Mouse (Mus musculus) liver (tissue): ENCODE measurements around the gene Rac3.
"Not testable (repeated sequence)": the region's sequence is repeated elsewhere in the genome, so short reads cannot be mapped to it uniquely, and the experiment has no call there.

Source experiments
- DNase-seq: peaks from one replicate; pipeline ENCODE4 v3.0.0-alpha.2; 2020; ENCODE audit warnings: mixed read lengths

Rac3 gene

GRCm38 (mm10) chr11:120721124-120722066 is at the start of gene Rac3:
Gene Rac3 (plus strand): TSS chr11:120721470.
- DNase-seq: peak; percentile 57

DNA sequence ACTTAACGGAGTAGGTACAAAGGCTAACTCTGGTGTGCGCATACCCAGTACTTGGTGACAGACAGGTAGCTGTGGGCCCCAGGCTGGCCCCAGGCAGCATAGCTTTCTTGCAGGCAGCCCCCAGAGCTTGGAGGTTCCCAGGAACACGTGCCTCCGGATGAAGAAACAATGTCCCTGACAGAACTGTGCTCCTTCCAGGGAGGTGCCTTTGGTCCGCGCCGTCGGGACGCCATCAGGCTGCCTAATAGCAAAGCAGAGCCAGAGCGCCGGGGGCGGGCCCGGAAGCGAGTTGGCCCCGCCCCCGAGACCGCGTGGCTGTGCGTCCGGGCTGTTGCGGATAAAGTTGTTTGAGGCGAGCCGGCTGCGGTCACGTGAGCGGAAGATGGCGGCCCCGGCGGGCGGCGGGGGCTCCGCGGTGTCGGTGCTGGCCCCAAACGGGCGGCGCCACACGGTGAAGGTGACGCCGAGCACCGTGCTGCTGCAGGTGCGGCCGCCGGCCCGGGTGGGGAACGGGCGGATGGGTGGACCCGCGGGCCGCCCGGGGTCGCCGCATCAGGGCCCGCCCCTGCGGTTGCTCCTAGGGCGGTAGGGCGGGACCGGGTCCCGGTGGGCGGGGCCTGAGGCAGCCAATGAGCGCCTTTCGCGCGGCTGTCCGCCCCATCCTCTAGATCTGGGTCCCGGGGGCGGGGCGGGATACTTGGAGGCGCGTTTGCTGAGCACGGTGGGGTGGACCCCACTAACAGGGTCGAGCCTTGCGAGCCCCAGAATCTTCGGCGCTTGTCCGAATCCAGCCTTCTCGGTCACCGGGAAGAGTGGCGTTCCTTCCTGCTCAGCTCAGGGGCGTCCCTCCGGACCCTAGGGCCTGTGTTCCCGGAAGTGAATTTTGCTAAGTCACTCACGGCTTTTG is 48.3 kb upstream of the Rac3 start, which contains the start of gene Aspscr1:
Gene Aspscr1 (plus strand): TSS at position 287 of the 907 bp plus-strand sequence.
- DNase-seq: peak; percentile 99

GRCm38 (mm10) chr11:120673594-120674122 is 47.6 kb upstream of the Rac3 start:
- no peak for DNase-seq

DNA sequence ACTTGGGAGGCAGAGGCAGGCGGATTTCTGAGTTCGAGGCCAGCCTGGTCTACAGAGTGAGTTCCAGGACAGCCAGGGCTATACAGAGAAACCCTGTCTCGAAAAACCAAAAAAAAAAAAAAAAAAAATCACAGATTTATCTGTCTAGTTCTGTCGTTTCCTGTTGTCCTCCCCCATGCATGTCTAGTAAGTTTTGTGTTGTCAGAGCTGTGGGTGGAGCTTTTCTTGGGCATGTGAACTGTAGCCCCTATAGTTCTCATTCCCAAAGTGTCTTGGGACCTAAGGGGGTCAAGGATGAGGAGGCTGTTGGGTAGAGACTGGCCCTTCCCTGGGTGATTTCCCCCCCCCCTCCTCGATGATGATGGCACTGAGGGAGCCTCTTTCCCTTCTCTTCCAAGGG is 45.4 kb upstream of the Rac3 start:
- not testable (repeated sequence) for DNase-seq

DNA sequence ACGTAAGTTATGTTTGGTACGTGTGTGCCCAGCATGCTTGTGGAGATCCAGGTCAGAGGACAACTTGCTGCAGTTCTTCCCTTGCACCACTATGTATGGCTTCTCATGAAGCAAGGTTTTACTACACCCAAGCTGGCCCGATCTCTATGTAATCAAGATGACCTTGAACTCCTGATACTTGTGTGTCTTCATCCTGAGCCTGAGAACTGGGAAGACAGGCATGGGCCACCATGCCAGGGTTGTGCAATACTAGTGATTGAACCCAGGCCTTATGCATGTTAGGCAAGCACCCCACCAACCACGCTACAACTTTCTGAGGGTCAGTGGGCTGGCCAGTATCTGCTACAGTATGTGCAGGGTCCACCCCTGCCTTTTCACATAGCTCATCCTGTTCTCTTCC is 44.3 kb upstream of the Rac3 start:
- no peak for DNase-seq

DNA sequence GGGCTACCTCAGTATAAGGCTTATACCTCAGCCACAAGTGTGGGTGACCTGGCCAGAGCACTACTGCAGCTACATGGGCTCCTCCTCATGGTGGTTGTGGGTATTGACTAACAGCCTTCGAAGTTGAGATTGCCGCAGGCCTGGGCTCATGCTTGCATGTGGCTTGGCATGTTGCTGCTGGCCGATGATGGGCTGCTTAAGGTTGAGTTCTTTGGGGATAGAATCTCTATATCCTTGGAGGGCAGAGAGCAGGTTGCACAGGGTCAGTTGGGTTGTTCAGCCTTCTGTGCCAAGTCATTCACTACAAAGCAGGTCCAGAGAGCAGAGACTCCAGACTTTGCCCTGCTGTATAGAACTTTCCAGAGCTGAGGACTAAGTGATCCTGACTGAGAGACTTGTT is 41.4 kb upstream of the Rac3 start:
- DNase-seq: peak; percentile 33

- no peak for DNase-seq
Observed at GRCm38 (mm10) chr11:120682683-120683082, 38.6 kb upstream of the Rac3 start.

GRCm38 (mm10) chr11:120683536-120683935 is 37.7 kb upstream of the Rac3 start:
- DNase-seq: no peak

GRCm38 (mm10) chr11:120684086-120684485 is 37.2 kb upstream of the Rac3 start:
- DNase-seq: no peak

DNA sequence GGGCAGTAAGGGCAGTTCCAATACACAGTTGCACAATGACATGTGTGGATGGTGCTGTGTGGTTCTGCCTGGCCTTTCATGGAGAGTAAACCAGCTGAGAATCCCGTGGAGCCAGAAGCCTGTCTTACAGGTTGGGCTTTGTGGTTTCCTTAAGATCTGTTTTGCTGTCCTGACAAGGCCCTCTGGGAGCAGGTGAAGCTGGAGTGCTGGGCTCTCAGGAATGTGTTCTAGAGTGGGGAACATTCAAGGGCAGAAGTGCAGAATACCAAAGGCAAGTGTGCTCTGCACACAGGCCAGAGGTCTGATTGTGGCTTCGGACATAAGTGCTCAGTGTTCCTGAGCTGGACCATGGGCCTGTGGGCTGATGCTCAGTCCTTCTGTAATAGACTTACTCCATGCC is 36.6 kb upstream of the Rac3 start:
- no peak for DNase-seq

GRCm38 (mm10) chr11:120686650-120687272 is 34.5 kb upstream of the Rac3 start:
- no peak for DNase-seq

DNA sequence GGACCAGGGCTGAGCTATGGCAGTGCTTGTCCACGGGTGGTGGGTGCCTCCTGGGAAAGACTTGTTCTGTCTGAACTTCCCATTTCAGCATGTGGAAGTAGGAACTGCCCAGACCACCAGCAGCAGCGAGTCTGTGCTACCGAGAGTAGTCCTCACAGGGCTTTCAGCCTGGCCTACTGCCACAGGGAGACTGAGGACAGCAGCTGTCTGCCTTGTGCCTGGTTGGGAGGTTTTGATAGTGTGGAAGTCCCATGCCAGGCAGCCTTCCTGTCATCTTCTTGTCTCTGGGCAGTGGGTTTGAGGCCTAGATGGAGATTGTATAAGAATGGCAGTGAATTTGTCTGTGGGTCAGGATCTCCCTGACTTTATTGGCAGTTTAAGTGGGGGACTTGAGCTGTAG is 31.9 kb upstream of the Rac3 start:
- no peak for DNase-seq

DNA sequence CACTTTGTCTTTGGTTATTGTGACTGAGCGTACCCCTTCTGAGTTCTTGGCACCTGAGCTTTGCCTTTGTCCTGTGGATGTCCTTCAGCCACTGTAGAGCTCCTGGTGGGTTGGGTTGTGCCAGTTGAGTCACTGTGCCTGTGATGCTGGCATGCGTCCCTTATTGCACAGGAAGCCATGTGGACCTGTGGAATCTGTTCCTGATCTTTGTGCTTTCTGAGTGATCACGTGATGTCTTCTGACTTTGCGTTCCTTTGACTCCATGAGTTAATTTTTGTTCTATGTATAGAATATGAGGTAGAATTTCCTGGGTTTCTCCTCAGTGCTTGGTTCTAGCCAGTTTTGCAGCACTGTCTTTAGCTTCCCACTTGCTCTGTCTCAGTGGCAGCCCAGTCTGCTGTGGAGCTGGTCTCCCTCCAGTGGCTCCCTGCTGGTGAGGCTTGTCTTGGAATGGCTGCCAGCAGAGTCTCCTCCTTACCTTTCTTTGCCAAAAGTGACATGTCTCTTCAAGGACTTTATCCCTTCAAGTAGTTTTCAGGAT is 28.7 kb upstream of the Rac3 start:
- no peak for DNase-seq

DNA sequence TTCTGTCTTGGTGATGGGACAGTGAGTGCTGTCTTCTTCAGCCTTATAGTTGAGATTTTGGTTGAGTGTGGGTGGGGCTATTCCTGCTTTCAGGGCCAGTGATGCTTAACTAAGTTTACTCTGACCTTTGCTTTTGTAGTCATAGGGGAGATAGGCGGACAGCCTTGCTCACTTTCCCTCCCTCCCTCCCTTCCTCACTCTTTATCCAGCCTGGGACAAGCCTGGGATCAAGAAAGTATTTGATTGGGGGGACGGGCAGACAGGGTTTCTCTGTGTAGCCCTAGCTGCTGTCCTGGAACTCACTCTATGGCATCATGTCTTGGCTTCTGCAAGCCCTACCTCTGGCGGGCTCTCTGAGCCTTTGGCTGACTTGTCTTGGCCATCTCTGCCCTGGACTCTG is 27.8 kb upstream of the Rac3 start:
- DNase-seq: no peak

GRCm38 (mm10) chr11:120695184-120695583 is 26.1 kb upstream of the Rac3 start:
- DNase-seq: no peak

- DNase-seq: no peak
Observed at GRCm38 (mm10) chr11:120695641-120696040, 25.6 kb upstream of the Rac3 start.

DNA sequence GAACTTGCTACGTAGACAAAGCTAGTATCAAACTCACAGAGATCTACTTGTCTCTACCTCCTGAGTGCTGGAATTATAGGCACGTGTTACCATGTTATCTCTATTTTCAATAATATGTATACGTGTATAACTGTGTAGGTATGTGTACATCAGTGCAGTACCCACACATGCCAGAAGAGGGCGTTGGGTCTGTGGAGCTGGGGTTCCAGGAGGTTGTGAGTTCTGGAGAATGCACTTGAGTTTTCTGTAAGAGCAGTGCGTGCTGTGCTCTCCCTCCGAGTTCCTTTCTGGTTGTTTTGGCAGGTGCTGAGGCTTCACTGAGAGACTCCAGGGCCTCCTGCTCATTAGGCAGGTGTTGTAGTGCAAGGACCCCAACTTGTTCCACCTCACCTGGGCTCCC is 24.7 kb upstream of the Rac3 start:
- no peak for DNase-seq

- no peak for DNase-seq
Observed at GRCm38 (mm10) chr11:120697741-120698140, 23.5 kb upstream of the Rac3 start.

DNA sequence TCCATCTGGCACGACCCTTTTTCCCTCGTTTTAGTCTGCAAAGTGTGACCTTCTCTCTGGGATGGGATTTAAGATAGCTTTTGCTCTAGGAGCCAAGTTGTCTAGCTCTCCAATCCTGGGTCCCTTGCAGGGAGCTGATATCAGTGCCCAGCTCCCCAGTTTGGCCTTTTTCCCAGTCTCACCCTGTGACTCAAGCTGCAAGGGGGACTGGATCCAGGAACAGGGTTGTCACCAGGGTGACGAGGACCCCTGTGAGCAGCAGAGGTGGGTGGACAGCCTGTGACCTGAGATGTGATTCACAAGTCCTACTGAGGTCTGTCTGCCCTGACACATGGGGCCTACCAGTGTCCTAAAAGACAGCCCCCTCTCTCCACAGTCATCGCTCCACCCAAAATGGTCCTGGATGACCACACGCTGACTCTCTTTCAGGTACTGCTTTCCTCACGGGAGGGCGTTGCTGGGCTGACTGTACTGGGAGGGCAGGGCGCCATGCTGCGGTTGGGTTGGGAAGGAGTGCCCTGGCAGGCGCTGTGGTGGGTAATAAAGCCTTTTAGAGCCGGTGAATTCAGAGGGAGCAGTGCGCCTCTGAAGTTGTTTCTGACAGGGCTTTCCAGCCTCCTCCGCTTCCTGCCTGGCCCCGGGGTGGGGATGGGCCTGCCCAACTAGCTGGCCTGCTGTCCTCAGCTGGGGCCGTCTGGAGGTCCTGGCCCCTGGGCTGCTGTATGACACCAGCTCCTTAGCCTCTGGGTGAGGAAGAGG is 17.4 kb upstream of the Rac3 start:
- no peak for DNase-seq

DNA sequence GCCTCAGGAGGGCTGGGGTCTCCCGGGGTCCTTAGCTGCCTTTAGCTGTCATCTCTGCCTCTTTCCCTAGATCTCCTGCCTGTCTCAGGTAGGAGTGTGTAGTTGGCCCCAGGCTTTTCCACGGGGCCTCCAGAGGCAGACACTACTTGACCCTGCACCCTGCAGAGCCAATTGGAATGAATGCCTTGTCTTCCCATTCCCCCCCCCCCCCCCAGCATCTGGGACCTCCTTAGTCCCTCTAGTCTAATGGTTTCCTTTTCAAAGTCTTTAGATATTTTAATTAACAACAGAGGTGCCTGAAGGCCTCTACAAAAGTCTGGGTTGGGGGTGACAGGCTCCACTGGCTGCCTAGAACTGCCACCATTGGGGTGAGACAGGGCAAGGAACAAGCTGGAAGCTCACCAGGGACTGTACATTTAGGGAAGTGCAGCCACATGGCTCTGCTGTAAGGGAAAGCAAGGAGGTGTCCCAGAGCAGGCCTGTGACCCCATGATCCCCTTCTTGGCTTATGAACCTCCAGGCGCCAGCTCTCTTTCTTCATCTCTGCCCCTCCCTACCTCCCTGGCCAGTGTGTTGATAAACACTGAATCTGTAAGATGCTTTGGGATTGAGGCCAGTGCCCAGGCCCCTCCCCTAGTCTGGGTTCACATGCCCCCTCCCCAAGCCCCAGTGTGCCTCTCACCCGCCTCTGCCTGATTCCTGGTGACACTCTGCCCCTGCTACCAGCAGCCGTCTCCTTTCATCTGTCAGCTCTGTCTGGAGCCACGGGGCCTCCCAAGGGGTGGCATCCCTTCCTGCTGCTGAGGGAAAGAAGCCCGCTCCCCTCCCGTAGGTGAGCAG is 16.6 kb upstream of the Rac3 start:
- DNase-seq: no peak

GRCm38 (mm10) chr11:120706120-120706519 is 15.2 kb upstream of the Rac3 start:
- DNase-seq: no peak
